Mouse (Mus musculus): Measurements from ENCODE around the gene Gm6169. TPM values are rescaled to one million over a fixed set of nuclear protein-coding genes. Genes with fewer than 3 reads are reported as not detected.
"Not testable (repeated sequence)": the region's sequence is repeated elsewhere in the genome, so short reads cannot be mapped to it uniquely, and the experiment has no call there.

Gm6169 gene
- total RNA-seq, 1 experiment from 2014 or later, result 23.3 TPM

DNA sequence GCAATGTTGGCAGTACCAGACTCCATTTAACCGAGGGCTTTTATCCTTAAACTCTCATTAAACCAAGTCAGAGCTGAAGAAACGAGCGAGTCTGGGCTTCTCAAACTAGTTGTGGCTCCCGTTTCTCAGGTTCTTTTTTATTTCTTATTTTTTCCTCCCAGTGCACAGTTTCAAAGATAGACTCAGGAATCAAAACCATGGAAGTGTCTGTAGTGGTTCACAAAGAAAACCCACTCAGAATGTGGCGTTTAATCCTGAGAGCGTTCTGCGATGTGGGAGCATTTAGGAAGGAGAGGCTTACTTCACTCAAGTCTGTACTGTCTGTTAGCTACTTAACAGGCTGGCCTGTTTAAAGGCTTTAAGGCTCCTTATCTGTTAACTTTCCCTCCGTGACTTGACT lies 30.9 kb downstream of the Gm6169 start:
- no peak for DNase-seq

DNA sequence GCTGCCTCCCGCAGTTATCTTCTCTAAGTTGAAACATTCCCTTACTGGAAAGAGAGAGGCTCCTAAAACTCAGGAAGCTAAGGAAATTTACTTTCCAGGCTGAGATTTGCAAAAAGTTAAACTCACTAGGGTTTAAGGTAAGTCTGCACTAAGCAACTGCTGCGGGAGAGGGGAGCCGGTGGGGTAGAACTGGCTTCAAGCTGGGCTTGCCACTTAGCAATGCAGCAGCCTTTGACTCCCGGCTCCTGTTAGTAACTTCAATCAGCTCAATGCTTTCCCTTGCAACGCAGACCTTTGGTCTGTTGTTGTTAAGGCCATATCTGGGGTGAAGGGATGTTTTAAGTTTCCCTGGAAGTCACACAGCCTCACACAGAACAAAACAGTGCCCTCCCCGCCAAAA lies 31.3 kb downstream of the Gm6169 start:
- no peak for DNase-seq

DNA sequence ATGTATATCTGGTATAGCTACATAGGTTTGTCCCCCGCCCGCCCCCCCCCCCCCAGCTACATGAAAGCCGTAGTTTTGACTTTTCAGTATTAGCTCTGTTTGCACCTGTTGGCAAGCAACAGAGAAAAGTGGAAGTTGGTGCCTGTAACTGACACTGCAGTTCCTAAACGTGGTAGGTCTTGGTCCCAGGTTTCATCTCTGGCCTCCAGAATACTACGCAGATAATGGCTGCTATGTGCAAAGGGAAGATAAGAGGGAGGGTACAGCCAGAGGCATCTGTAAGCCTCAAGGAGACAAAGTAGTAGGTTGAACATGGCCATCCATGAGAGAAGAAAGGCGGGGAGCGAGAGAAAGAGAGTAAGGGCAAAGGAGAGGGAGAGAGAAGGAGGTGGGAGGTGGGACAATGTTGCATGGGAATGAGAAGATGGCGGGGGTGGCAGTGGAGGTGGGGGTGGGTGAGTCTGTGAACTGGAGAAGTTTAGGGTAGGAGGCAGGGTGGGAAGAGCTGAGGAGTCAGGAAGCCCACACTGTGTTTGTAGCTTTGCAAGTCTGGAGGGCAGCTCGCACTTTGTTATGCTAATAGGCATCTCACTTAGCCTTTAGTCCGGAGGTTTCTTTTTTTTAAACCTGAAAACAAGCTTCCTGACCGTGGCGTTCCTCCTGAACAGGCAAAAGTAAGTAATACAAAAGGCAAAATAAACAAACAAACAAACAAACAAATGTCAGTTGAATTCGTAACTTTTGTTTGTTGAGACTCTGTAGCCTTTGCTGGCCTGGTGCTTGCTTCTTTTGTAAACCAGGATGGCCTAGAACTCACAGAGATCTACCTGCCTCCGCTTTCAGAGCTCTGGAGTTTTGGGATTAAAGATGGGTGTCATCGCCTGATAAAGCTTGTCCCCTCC lies 32.1 kb downstream of the Gm6169 start, which contains the start of gene Fam169a:
Gene Fam169a (plus strand): TSS at position 638 of the 902 bp plus-strand sequence.
- DNase-seq, result no peak

DNA sequence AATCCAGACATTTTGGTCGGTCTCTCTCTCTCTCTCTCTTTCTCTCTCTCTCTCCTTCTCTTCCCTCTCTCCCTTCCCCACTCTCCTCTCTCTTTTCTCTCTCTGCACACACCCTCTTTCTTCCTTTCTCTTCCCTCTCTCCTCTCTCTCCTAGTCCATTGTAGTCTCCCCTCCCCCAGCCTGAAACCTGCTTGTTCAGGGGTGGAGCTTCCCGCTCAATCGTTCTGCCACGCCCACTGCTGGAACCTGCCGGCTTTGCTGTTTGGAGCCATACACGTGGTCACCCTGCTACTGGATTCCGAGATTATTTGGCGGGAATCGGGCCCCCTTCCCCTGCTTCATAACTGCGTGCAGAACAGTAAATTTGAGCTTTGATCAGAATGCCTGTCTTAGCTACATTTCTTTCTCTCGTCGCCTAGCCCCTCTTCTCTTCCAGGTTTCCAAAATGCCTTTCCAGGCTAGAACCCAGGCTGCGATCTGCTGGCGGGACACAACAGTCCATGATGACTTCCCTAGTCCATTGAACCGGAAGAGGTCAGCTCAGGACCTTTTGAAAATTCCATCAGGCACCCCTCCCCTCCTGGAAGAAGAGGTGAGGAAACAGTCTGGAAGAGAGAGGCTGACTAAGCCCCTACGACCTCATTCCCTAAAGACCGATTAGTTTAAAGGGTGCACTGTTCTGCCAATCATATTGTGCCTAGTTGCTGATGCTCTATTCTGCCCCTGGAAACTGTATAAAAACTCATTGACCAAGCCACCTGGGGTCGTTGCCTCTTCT lies 34.0 kb downstream of the Gm6169 start:
- not testable (repeated sequence) for DNase-seq

DNA sequence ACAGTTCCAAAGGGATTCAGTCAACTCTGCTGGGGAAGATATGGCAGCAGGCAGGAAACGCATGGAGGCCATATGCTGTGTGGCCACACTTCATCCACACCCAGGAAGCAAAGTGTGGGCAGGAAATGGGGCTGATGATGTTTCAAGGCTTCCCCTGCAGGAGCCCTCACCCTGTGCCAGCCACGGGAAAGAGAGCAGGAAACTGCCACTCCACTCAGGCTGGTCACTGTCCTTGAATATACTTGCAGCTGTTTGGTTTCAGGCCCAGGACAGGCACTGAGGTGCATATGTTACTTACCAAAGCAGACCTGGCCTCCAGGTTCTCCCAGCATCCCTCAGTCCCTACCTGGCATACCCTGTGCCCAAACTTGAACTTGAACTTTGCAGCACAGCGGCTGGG lies 34.6 kb downstream of the Gm6169 start:
- DNase-seq, result no peak

DNA sequence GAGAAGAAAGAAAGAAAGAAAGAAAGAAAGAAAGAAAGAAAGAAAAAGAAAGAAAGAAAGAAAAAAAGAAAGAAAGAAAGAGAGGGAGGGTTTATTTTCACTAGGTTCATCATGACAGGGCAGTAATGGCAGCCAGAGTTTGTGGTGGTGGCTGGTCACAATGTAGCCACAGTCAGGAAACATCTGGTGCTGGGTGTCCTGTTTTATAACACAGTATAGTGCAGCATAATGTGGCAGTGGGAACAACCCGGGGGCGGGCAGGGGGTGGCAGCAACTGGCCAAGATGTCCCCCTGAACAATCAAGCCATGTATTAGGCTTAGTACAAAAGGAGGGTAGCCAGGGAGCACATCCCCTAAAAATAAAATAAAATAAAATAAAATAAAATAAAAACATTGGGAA lies 35.6 kb downstream of the Gm6169 start:
- DNase-seq, result no peak

DNA sequence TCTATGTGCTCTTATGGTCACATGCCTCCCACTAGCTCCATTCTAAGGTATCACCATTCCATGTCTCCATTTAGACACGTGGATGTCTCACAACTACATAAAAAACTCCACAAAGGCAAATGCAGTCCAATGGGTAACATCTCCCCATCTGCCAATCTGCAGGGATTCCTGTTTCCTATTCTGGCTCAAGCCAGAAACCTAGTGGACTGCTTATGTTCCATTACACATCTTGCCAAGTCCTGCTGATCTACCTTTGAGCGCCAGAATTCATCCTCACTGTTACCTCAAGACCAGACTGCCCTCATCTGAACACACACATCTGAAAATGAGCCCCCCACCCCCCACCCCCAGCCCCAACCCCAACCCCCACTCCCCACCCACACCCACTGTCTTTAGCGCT lies 36.9 kb downstream of the Gm6169 start:
- no peak for DNase-seq

DNA sequence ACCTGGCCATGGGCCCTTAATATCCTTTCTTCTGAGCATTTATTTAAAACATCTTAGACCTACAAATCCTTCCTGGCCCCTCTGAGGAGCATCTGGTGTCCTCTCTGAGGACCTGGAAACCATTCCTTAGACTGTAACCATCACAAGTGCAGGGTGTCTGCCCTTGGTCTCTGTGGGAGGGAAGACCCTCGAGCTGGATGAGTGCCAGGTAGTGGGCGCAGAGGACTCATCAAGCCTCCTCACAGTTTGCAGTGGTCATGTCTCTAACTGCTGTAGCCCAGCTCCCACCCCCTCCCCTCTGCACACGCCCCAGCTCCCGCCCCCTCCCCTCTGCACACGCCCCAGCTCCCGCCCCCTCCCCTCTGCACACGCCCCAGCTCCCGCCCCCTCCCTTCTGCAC lies 38.7 kb downstream of the Gm6169 start:
- no peak for DNase-seq

- peak; percentile 27 for DNase-seq
Measured at GRCm38 (mm10) chr13:97059746-97060145, 39.3 kb downstream of the Gm6169 start.

GRCm38 (mm10) chr13:97057817-97058216 lies 41.2 kb downstream of the Gm6169 start:
- DNase-seq, result peak; percentile 24

DNA sequence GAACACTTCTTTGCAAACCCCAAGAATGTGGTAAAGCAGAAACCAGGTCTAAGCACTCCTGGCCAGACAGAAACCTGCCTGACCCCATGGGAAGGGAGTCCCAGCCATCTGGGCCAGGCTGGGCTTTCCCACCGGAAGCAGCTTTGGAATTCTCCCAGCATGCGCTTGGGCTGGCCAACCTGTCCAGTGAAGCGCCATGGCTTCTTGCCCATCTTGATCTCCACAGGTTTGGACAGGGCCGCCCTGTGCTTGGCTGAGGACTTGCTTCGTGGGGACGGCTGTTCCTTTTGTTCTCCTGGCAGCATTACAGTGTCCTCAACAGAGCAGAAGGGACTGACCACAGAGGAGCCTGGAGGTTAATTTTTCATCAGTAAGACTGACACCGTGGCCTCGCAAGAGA lies 45.2 kb downstream of the Gm6169 start:
- DNase-seq, result peak; percentile 27

DNA sequence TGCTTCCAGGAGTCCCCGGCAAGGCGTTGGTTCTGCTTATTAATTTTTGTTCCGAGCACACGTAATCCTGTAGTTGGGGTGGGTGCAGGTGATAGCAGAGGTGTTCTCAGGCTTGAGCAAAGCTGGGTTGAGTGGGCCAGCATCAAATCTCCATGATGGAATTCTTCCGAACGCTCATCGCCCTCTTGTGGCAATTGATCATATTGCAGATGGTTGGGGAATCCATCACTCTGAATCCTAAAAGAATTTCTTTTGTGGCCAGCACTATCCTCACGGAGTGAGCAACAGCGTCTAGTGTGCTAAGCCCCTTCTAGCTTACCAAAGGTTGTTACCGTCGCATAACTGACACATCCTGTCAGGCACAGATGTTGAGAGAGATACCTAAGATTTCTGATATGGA lies 46.4 kb downstream of the Gm6169 start:
- peak; percentile 59 for DNase-seq

DNA sequence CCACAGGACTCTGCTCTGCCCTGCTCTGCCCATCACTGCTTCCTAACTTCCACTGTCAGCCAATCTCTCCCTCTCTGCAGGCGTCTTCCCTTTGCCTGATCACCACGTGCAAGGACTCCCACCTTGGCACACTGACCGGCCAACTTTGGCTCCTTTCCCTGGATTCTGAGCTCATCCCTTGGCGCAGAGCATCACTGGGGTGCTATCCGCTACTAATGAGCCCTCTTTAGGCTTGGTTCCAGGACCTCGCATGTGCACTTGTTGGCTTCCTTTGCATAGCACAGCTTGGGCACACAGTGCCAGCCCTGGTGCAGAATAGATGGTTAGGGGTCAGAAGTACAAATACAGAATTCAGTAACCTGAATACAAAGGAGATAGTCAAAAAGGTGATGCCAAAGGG lies 47.9 kb downstream of the Gm6169 start:
- peak; percentile 60 for DNase-seq

Other genes starting within 250 kb of the Gm6169 start
- gene Gcnt4, start 174.5 kb downstream of the Gm6169 start, total RNA-seq (2021), result 1.3 and 1.6 TPM in 2 replicates
- gene 1700029F12Rik, start 64.9 kb downstream of the Gm6169 start, total RNA-seq (2021), result not detected in 2 replicates
- 6.9 and 10.1 TPM in 2 replicates for gene Fam169a, start 32.0 kb downstream of the Gm6169 start, total RNA-seq (2021)
- 47.8 and 50.1 TPM in 2 replicates for gene Gfm2, start 38.7 kb upstream of the Gm6169 start, total RNA-seq (2021)
- 71.3 and 76.8 TPM in 2 replicates for gene Nsa2, start 38.7 kb upstream of the Gm6169 start, total RNA-seq (2021)
- 20.3 and 26.6 TPM in 2 replicates for gene Hexb, start 99.1 kb upstream of the Gm6169 start, total RNA-seq (2021)
- gene Enc1, start 141.9 kb upstream of the Gm6169 start, total RNA-seq (2021), result 5.9 and 6.1 TPM in 2 replicates

Measured in adrenal gland, postnatal 25 days (tissue).